Mouse (Mus musculus) heart, embryonic 12.5 days (tissue): ENCODE measurements around the gene Unc5c. TPM values are rescaled to one million over a fixed set of nuclear protein-coding genes. Genes with fewer than 3 reads are reported as not detected.

Experiments used
- ATAC-seq: fragments of 200-750 bp; cut with Nextera tagmentation; 2 replicates; pipeline ENCODE4 v1.8.0; 2017; ENCODE audit warnings: moderate TSS enrichment, moderate library complexity; ENCODE audit not compliant: insufficient number of reproducible peaks, low FRiP score
- H3K27ac ChIP-seq: fragments of 300-500 bp; sonication (generic); 2 replicates; pipeline ENCODE4 v1.5.1; 2016; ENCODE audit warnings: mild to moderate bottlenecking, moderate library complexity; ENCODE audit not compliant: poor library complexity, severe bottlenecking
- H3K27me3 ChIP-seq: fragments of 300-500 bp; sonication (generic); replicated peaks from 2 replicates; pipeline ENCODE4 v1.6.1; 2016; ENCODE audit warnings: mild to moderate bottlenecking, moderate library complexity
- H3K36me3 ChIP-seq: fragments of 300-500 bp; sonication (generic); 2 replicates; pipeline ENCODE4 v1.6.1; 2016; ENCODE audit warnings: mild to moderate bottlenecking, moderate library complexity
- H3K4me1 ChIP-seq: fragments of 300-500 bp; sonication (generic); replicated peaks from 2 replicates; pipeline ENCODE4 v1.6.1; 2016; ENCODE audit warnings: mild to moderate bottlenecking
- H3K4me2 ChIP-seq: fragments of 300-500 bp; sonication (generic); 2 replicates; pipeline ENCODE4 v1.6.1; 2016; ENCODE audit warnings: mild to moderate bottlenecking, moderate library complexity
- H3K4me3 ChIP-seq: fragments of 300-500 bp; sonication (generic); 2 replicates; pipeline ENCODE4 v1.5.1; 2016; ENCODE audit warnings: mild to moderate bottlenecking
- H3K9ac ChIP-seq: fragments of 300-500 bp; sonication (generic); 2 replicates; pipeline ENCODE4 v1.6.1; 2016; ENCODE audit warnings: mild to moderate bottlenecking, moderate library complexity
- H3K9me3 ChIP-seq: fragments of 300-500 bp; sonication (generic); replicated peaks from 2 replicates; pipeline ENCODE4 v1.6.1; 2016; ENCODE audit warnings: mild to moderate bottlenecking, moderate library complexity
- WGBS: fragments of 180-500 bp; shearing (Covaris S2); methylation state at CpG from one replicate; pipeline ENCODE4 v1.1.7; 2016; 5-methylcytosine and 5-hydroxymethylcytosine counted together
- polyA plus RNA-seq: library from polyadenylated mRNA; unstranded; fragments of >200 nt; fragmentation: Nextera tagmentation; extraction: Ambion mirVana; gene quantifications from 2 replicates; pipeline ENCODE4 v1.2.1, GENCODE M21; 2016

The Unc5c gene
- polyA plus RNA-seq, 1 experiment from 2014 or later, result 5.6 TPM

- Histone ChIP-seq H3K9me3 (no peaks in the 10 kb centered on the region), H3K36me3 (no peaks in the 10 kb centered on the region), H3K4me1 (no peaks in the 10 kb centered on the region), H3K27me3 (no peaks in the 10 kb centered on the region), H3K4me2 (no peak overlapping the region), H3K27ac (no peak overlapping the region), H3K9ac (no peak overlapping the region), H3K4me3 (no peak overlapping the region)
- no peak for ATAC-seq
- WGBS, result 51% methylated on average over 5 of the region's 5 CpGs
Measured at GRCm38 (mm10) chr3:141511253-141512038, 46.4 kb downstream of the Unc5c start.

GRCm38 (mm10) chr3:141528751-141529150 lies 63.7 kb downstream of the Unc5c start:
- Histone ChIP-seq H3K27me3 (no peaks in the 10 kb centered on the region), H3K4me1 (no peaks in the 10 kb centered on the region), H3K4me3 (no peak overlapping the region), H3K4me2 (no peak overlapping the region), H3K36me3 (no peaks in the 10 kb centered on the region), H3K9ac (no peak overlapping the region), H3K27ac (no peak overlapping the region), H3K9me3 (no peaks in the 10 kb centered on the region)
- ATAC-seq, result no peak

- H3K4me2 ChIP-seq, result no peak overlapping the region
- H3K9ac ChIP-seq, result no peak overlapping the region
- H3K4me3 ChIP-seq, result no peak overlapping the region
- no peaks in the 10 kb centered on the region for H3K9me3 ChIP-seq
- H3K27ac ChIP-seq, result no peak overlapping the region
- H3K4me1 ChIP-seq, result no peaks in the 10 kb centered on the region
- no peaks in the 10 kb centered on the region for H3K27me3 ChIP-seq
- no peaks in the 10 kb centered on the region for H3K36me3 ChIP-seq
- ATAC-seq, result no peak
Measured at GRCm38 (mm10) chr3:141529599-141529998, 64.6 kb downstream of the Unc5c start.

- no peak for ATAC-seq
- Histone ChIP-seq H3K9ac (no peak overlapping the region), H3K4me3 (no peak overlapping the region), H3K27me3 (no peaks in the 10 kb centered on the region), H3K4me1 (0 out of 2 replicates have a peak, but pooled peaks cover 5% of the 10 kb centered on the region), H3K36me3 (no peaks in the 10 kb centered on the region), H3K9me3 (no peaks in the 10 kb centered on the region), H3K4me2 (no peak overlapping the region), H3K27ac (no peak overlapping the region)
- 82% methylated on average over 5 of the region's 5 CpGs for WGBS
Measured at GRCm38 (mm10) chr3:141533861-141534260, 68.8 kb downstream of the Unc5c start.

GRCm38 (mm10) chr3:141536857-141537256 lies 71.8 kb downstream of the Unc5c start:
- H3K4me1 ChIP-seq, result 0 out of 2 replicates have a peak, but pooled peaks cover 5% of the 10 kb centered on the region
- no peak overlapping the region for H3K9ac ChIP-seq
- no peak for ATAC-seq
- no peaks in the 10 kb centered on the region for H3K36me3 ChIP-seq
- 48% methylated on average over 5 of the region's 5 CpGs for WGBS
- no peak overlapping the region for H3K27ac ChIP-seq
- no peak overlapping the region for H3K4me3 ChIP-seq
- no peaks in the 10 kb centered on the region for H3K27me3 ChIP-seq
- no peaks in the 10 kb centered on the region for H3K9me3 ChIP-seq
- H3K4me2 ChIP-seq, result no peak overlapping the region

GRCm38 (mm10) chr3:141538120-141538519 lies 73.1 kb downstream of the Unc5c start:
- Histone ChIP-seq H3K4me2 (no peak overlapping the region), H3K4me3 (no peak overlapping the region), H3K9me3 (no peaks in the 10 kb centered on the region), H3K9ac (no peak overlapping the region), H3K27ac (no peak overlapping the region), H3K4me1 (0 out of 2 replicates have a peak, but pooled peaks cover 5% of the 10 kb centered on the region), H3K27me3 (no peaks in the 10 kb centered on the region), H3K36me3 (no peaks in the 10 kb centered on the region)
- ATAC-seq, result no peak
- 73% methylated on average over 1 of the region's 1 CpGs for WGBS

GRCm38 (mm10) chr3:141540749-141541148 lies 75.7 kb downstream of the Unc5c start:
- no peak for ATAC-seq
- Histone ChIP-seq H3K36me3 (no peaks in the 10 kb centered on the region), H3K9me3 (no peaks in the 10 kb centered on the region), H3K4me3 (no peak overlapping the region), H3K27ac (no peak overlapping the region), H3K4me2 (no peak overlapping the region), H3K4me1 (0 out of 2 replicates have a peak, but pooled peaks cover 5% of the 10 kb centered on the region), H3K27me3 (no peaks in the 10 kb centered on the region), H3K9ac (no peak overlapping the region)
- 78% methylated on average over 7 of the region's 7 CpGs for WGBS

- H3K9me3 ChIP-seq, result no peaks in the 10 kb centered on the region
- ATAC-seq, result no peak
- H3K4me2 ChIP-seq, result no peak overlapping the region
- H3K4me1 ChIP-seq, result peaks cover 15% of the 10 kb centered on the region
- H3K4me3 ChIP-seq, result no peak overlapping the region
- no peak overlapping the region for H3K27ac ChIP-seq
- no peaks in the 10 kb centered on the region for H3K36me3 ChIP-seq
- H3K27me3 ChIP-seq, result no peaks in the 10 kb centered on the region
- no peak overlapping the region for H3K9ac ChIP-seq
- 51% methylated on average over 5 of the region's 5 CpGs for WGBS
Measured at GRCm38 (mm10) chr3:141547341-141547814, 82.4 kb downstream of the Unc5c start.

GRCm38 (mm10) chr3:141549661-141550060 lies 84.6 kb downstream of the Unc5c start:
- Histone ChIP-seq H3K4me3 (no peak overlapping the region), H3K36me3 (no peaks in the 10 kb centered on the region), H3K9ac (no peak overlapping the region), H3K27me3 (no peaks in the 10 kb centered on the region), H3K9me3 (no peaks in the 10 kb centered on the region), H3K4me2 (no peak overlapping the region), H3K4me1 (peaks cover 15% of the 10 kb centered on the region), H3K27ac (peak overlapping the region; percentile 23; the same call in 1 of the 2 replicates)
- 17% methylated on average over 3 of the region's 3 CpGs for WGBS
- no peak; the same call in 1 of the 2 replicates for ATAC-seq

GRCm38 (mm10) chr3:141552960-141553359 lies 87.9 kb downstream of the Unc5c start:
- H3K36me3 ChIP-seq, result no peaks in the 10 kb centered on the region
- H3K9ac ChIP-seq, result no peak overlapping the region
- ATAC-seq, result no peak
- 79% methylated on average over 1 of the region's 1 CpGs for WGBS
- no peaks in the 10 kb centered on the region for H3K27me3 ChIP-seq
- peaks cover 11% of the 10 kb centered on the region for H3K4me1 ChIP-seq
- no peak overlapping the region for H3K4me3 ChIP-seq
- H3K9me3 ChIP-seq, result no peaks in the 10 kb centered on the region
- no peak overlapping the region for H3K27ac ChIP-seq
- no peak overlapping the region for H3K4me2 ChIP-seq

- Histone ChIP-seq H3K4me1 (no peaks in the 10 kb centered on the region), H3K9me3 (no peaks in the 10 kb centered on the region), H3K36me3 (no peaks in the 10 kb centered on the region), H3K4me2 (no peak overlapping the region), H3K27me3 (no peaks in the 10 kb centered on the region), H3K9ac (no peak overlapping the region), H3K4me3 (no peak overlapping the region), H3K27ac (no peak overlapping the region)
- 73% methylated on average over 5 of the region's 5 CpGs for WGBS
- no peak for ATAC-seq
Measured at GRCm38 (mm10) chr3:141557072-141557471, 92.1 kb downstream of the Unc5c start.
